Mouse (Mus musculus) MN1 (cell line): Measurements from ENCODE around the gene Jhy.

Experiments used
- DNase-seq: peaks from one replicate; pipeline ENCODE4 v3.0.0-alpha.2; 2016; ENCODE audit warnings: low spot score

The Jhy gene

DNA sequence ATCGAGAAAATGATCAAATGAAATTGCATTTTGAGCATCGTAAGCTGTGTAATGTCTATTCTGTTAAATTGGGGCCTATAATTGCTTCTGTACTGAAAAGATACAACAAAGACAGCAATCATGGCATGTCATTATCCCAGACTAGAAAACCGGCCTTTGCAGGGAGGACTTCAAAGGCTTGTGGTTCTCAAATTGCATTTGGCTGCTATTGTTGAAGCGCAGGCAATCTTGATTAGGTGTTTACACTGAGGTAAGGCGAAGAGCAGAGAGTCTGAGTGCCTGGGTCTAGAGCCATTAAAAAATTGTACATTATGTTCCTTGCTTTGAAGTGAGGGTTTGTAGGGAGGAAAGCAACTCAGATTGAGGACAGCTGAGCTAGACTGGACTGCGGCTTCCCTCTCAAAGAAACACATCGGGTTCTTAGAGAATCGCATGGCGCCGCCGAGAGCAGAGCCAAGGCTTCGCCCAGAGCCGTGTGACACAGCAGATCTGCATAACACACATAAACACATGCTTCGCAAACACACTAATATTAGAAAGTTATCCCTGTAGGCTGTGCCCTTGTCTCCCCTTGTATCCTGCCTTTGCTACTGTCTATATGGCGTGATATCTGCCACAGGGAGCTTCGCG is 36.5 kb downstream of the Jhy start:
- no peak for DNase-seq

DNA sequence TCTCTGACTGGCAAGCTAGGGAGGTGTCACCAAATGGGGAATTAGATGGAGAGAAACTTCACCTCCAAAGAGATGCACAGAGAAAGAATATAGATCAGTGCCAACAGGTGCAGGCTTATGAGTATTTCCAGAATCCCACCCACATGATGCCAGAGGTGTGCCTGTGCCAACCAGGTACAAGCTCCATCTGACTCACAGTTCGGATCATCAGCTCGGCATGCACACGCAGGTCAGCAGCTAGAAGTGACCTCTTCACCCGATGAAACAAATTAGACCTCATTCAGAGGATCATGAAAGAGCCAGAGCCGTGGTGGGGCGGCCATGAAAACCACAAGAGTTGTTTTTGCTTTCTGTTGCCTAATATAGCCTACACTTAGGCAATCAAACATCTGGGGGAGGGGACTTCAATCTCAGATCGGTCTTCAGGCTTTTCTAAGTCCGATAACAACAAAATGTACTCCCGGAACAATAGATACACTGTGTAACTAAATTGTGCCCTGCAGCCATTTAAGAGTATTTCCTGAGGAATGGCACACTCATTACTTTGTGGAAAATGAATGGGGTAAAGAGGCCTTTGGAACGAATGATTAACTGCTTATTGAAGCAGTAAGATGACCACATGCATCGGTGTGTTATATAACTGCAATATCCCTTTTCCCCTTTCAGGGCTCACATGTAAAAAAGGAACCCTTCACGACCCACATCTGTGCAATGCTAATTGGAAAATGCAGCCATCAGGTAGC is 45.9 kb downstream of the Jhy start:
- no peak for DNase-seq

DNA sequence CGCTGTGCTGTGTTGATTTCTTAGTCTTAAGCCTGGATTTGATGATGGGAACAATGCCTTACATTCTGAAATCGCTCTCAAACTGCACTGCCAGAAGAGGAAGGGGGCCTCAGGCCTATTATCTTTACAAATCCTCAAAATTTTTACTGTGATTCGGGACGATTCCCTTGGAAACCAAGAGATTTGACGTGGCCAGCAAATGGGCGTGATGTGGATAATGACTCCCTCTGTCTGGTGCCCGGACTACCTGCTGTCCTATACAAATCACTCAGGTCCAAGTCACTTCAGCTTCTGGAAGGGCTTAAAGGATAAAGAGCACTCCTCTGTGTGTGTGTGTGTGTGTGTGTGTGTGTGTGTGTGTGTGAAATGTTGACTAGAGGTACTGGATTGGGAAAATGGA is 55.0 kb downstream of the Jhy start:
- DNase-seq = no peak

GRCm38 (mm10) chr9:40908411-40908810 is 55.5 kb downstream of the Jhy start:
- no peak for DNase-seq

- no peak for DNase-seq
Observed at GRCm38 (mm10) chr9:40907413-40907812, 56.5 kb downstream of the Jhy start.

DNA sequence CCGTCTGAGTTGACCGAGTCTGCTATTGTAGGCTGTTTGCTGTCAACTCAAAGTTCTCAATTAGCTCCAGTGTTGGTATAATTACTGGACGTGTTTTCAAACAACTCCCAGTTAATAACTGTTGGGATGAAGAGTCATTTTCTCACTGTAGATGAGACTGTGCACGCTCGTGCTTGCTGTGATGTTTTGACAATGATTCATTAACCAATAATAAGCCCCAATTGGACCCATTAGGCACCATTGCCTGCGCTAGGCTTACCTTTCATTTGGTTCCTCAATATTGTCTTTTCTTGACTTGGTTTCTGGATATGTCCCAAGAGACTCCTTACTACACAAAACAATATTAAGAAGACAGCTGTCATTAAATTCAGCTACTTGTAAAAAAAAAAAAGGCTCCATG is 71.5 kb downstream of the Jhy start:
- DNase-seq = no peak

GRCm38 (mm10) chr9:40889389-40889788 is 74.5 kb downstream of the Jhy start:
- DNase-seq = no peak

DNA sequence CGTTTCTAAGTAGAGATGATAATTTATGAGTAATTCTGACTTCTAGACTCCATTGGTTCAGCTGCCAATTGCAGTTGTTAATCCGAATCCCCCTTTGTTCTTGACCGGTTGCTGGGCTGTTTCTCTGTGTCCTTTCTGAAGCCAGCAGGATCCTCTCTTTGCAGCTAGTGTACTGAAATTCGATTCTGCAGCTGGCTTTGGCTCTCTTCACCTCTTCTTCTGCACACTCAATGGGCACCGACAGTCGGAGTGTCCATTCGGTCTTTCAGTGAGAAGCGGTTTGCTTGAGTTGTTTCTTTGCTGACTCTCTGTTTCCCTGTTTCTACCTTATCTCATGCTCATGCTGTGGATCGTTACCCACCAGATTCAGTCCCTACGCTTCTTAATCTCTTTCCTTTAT is 78.2 kb downstream of the Jhy start:
- no peak for DNase-seq

DNA sequence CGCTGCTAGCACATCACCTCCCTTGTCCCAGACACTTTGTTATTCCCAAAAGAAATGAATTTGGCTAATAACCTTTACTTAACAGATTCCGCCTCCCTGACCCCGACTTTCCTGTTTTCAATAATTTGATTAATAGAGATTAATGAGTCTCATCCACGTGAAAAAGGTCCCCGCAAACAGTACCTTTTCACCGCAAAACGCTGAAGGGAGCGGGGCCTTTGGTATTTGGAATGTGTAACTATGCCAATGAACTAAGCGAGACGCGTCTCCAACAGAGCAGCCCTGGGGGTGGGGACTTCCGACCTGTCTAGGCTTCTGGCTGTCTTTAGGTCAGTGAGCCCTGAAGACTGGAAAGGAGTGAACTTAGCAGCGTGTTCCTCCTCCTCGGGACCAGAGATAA is 84.9 kb downstream of the Jhy start:
- no peak for DNase-seq

DNA sequence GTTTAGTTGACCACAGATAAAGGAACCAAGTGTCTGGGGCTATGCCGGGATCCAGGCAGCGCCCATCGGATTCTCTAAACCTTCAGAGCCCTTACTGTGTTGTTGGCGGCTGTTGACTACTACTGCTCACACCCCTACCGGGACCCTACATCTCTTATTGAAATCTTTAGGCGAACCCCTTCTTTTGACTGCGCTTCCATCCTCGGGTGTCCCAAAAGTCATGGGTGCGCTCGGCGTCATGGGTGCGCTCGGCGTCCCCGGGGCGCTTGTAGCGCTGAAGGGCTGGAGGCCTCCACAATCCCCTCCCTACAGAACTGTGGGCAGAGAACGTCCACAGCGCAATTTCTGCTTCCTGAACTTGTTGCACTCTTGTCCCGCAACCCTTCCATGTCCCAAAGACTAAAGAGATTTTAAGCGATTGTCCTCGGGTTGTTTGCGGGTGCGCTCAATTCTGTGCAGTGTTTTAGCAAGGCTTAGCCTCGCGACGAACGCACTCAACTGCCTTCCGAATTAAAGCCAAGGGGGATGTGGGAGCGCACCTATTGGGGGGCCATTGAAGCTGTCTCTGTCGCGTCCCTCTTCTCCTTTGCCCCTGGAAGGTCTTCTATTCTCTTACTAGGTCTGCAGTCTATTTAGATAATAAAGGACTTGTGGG is 85.5 kb downstream of the Jhy start:
- no peak for DNase-seq

DNA sequence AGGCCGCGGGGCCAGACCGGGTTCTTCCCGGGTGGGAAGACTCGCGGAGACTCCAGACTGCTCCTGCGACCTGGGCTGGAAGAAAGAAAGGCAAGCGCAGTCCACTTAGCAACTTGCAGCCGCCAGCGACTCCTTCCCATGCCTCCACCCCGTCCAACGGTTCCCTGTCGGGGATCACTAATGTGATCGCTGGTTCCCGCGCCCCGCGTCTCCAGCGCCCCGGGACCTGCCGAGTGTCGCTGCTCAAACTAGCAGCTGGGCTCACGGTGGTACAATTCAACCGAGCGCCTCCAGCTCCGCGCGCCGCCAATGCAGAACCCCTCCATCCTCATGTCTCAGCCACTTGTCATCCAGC is 86.1 kb downstream of the Jhy start:
- no peak for DNase-seq

- no peak for DNase-seq
Observed at GRCm38 (mm10) chr9:40877146-40877880, 86.6 kb downstream of the Jhy start.

DNA sequence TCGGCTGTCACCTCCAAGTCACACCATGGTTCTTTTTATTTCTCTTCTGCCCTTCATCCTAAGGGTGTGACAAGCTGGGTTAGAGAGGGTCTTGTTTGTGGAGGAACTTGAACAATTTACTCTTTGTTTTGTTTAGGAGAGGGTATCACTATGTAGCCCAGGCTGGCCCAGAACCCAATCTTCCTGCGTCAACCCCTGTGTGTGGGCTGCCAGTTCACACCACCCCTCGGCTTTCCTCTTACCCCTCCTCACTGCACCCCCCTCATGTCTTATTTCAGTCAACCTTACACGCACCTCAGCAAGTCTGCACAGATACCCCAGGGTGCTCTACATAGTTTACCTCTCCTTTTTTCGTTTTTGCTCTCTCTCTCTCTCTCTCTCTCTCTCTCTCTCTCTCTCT is 87.2 kb downstream of the Jhy start:
- DNase-seq = no peak

- DNase-seq = no peak
Observed at GRCm38 (mm10) chr9:40876164-40876563, 87.8 kb downstream of the Jhy start.

GRCm38 (mm10) chr9:40875431-40875830 is 88.5 kb downstream of the Jhy start:
- DNase-seq = no peak

DNA sequence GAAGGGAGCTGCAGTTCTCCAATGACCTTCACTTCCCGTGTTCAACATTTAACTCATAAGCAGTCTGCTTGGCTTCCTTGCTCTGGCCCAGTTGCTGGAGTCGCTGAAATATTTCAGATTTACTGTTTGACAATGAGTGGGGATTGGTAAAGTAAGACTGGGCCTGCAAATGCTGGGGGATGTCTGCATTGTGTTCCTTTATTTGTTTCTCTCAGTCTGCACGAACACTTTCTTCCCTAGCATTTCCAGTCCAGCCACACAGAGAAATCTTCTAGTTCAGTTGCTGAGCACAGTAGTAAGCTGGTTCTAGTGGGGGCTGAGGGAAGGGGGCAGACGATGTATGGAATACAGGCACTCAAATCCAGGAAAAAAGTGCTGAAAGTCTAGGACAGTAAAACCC is 89.0 kb downstream of the Jhy start:
- DNase-seq = no peak

- DNase-seq = peak; percentile 10
Observed at GRCm38 (mm10) chr9:40873556-40874470, 90.1 kb downstream of the Jhy start, which contains the start of gene Bsx. TSS of gene Bsx (plus strand) at chr9:40874127.

GRCm38 (mm10) chr9:40872156-40872478 is 91.8 kb downstream of the Jhy start:
- no peak for DNase-seq

- DNase-seq = no peak
Observed at GRCm38 (mm10) chr9:40871369-40872155, 92.4 kb downstream of the Jhy start.

DNA sequence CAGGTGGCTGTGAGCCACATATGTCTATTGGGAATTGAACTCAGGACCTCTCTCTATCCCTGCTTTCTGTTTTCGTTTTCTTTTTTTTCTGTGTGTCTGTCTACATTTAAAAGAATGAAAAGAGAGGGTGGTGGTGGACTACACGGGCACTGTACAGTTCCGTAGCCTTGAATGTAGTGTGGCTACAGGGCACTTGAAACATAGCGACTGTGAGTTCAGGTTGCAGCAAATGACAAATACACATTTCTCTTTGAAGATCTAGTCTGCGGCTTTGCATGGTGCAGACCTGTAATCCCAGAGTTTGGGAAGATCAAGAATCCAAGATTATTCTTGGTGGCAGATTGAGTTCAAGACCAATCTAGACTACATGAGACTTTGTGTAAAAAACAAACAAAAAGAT is 93.6 kb downstream of the Jhy start:
- DNase-seq = no peak

GRCm38 (mm10) chr9:40859196-40859595 is 104.7 kb downstream of the Jhy start:
- DNase-seq = no peak
